Mouse (Mus musculus): ENCODE measurements at regions not wholly inside any gene's neighbourhood (a gene's known extent, or its start where the extent isn't known, plus 50 kb on each side); places are given as distances from the start of the nearest gene placed in this dataset.

DNA sequence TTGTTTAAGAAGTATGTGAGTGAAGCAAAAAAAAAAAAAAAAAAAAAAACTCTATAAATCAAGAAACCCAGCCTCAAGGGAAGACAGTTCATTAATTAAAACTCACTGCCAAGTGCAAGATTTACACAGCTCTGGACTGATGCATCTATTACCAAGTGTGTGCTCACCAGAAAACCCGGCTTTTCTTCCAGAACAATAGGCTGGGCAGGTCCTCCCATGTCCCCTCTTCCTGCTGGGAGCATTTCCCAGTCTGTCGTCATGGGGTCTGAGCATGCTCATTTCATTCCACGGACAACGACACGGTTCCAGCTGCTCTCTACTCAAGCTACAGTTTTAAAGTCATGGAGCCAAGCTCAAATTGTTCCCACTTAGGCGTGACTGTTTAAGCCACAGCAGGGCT lies 183.6 kb upstream of the Arid2 start:
- Histone ChIP-seq H3K4me2 (replicated peaks; ENCODE audit: low read depth, low read length, severe bottlenecking) (no peak overlapping the region), H3K9ac (ENCODE audit: low read depth, low read length, severe bottlenecking) (no peak overlapping the region), H3K4me1 (ENCODE audit: control insufficient read depth, insufficient read depth, low read length) (no peaks in the 10 kb centered on the region), H3K4me3 (replicated peaks; ENCODE audit: low read length) (no peak overlapping the region), H3K36me3 (ENCODE audit: control insufficient read depth, insufficient read depth, low read length) (no peaks in the 10 kb centered on the region), H3K9me3 (ENCODE audit: control insufficient read depth, low read length) (no peaks in the 10 kb centered on the region), H3K27me3 (ENCODE audit: control insufficient read depth, insufficient read depth, low read length) (no peaks in the 10 kb centered on the region), H3K27ac (replicated peaks; ENCODE audit: low read depth, low read length) (no peak overlapping the region)
- no peak for ATAC-seq (ENCODE audit: low FRiP score, low read depth)
- TF ChIP-seq POLR2A (IDR thresholded peaks at IDR 0.05; ENCODE audit: borderline replicate concordance, extremely low read depth, insufficient read depth, insufficient read length), result no peak
- WGBS, result 29% methylated on average over 6 of the region's 6 CpGs
- DNase-seq (ENCODE audit: low spot score), result peak; percentile 25

DNA sequence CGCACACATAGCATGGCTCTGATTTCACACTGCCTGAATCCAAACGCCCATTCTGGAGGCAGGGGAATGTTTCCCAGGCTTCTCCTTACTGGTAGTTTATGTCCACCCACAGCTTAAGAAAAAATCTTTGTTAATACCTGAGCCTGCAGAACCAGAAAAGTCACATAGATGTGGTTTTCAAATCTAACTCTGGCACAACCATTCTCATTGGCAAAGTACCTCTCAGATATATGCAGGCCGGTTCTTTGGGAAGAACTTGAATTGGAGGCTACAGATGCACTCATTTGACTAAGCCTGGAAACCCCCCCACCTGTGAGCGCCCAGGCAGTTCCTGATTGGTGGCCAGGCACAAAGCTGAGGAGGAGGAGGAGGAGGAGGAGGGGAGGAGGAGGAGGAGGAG lies 179.8 kb upstream of the Arid2 start:
- ATAC-seq (ENCODE audit: low FRiP score, low read depth), result no peak
- 54% methylated on average over 4 of the region's 4 CpGs for WGBS

DNA sequence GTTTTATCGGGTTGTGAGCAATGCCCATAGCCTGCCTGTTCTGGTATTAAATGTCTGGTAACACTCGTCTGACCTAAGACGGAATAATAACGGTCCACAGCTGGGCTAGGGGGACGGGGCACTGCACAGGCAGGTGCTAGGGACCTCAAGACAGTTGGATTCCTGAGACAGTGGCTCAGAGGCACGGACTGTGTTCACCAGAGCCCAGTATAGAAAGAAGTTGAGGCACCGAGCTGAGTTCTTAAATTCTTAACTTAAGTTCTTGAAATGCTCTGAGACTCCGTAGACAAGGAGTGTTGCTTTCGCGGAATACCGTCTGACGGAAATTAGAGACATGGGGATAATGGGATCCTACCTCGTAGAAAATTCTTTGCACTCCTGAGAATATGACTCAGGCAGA lies 174.2 kb upstream of the Arid2 start:
- H3K4me2 ChIP-seq (replicated peaks; ENCODE audit: low read depth, low read length, severe bottlenecking), result 0 out of 2 replicates have a peak overlapping the region, but pooled peaks have one; percentile 23
- H3K4me1 ChIP-seq (ENCODE audit: control insufficient read depth, insufficient read depth, low read length), result peaks cover 14% of the 10 kb centered on the region
- TF ChIP-seq POLR2A (IDR thresholded peaks at IDR 0.05; ENCODE audit: borderline replicate concordance, extremely low read depth, insufficient read depth, insufficient read length), result no peak
- no peak overlapping the region for H3K4me3 ChIP-seq (replicated peaks; ENCODE audit: low read length)
- H3K27ac ChIP-seq (replicated peaks; ENCODE audit: low read depth, low read length), result no peak overlapping the region
- no peaks in the 10 kb centered on the region for H3K27me3 ChIP-seq (ENCODE audit: control insufficient read depth, insufficient read depth, low read length)
- H3K36me3 ChIP-seq (ENCODE audit: control insufficient read depth, insufficient read depth, low read length), result no peaks in the 10 kb centered on the region
- ATAC-seq (ENCODE audit: low FRiP score, low read depth), result peak; percentile 60
- DNase-seq (ENCODE audit: low spot score), result no peak
- H3K9ac ChIP-seq (ENCODE audit: low read depth, low read length, severe bottlenecking), result no peak overlapping the region
- 0 out of 2 replicates have a peak, but pooled peaks cover 4% of the 10 kb centered on the region for H3K9me3 ChIP-seq (ENCODE audit: control insufficient read depth, low read length)
- WGBS, result 53% methylated on average over 13 of the region's 13 CpGs

More for the DNA sequence above, 179.8 kb upstream of the Arid2 start:
- Histone ChIP-seq H3K4me3 (replicated peaks; ENCODE audit: low read length) (no peak overlapping the region), H3K9me3 (ENCODE audit: control insufficient read depth, low read length) (0 out of 2 replicates have a peak, but pooled peaks cover 4% of the 10 kb centered on the region), H3K36me3 (ENCODE audit: control insufficient read depth, insufficient read depth, low read length) (no peaks in the 10 kb centered on the region), H3K9ac (ENCODE audit: low read depth, low read length, severe bottlenecking) (no peak overlapping the region), H3K4me1 (ENCODE audit: control insufficient read depth, insufficient read depth, low read length) (no peaks in the 10 kb centered on the region), H3K27me3 (ENCODE audit: control insufficient read depth, insufficient read depth, low read length) (no peaks in the 10 kb centered on the region), H3K27ac (replicated peaks; ENCODE audit: low read depth, low read length) (no peak overlapping the region), H3K4me2 (replicated peaks; ENCODE audit: low read depth, low read length, severe bottlenecking) (no peak overlapping the region)
- no peak for TF ChIP-seq POLR2A (IDR thresholded peaks at IDR 0.05; ENCODE audit: borderline replicate concordance, extremely low read depth, insufficient read depth, insufficient read length)
- DNase-seq (ENCODE audit: low spot score), result no peak

DNA sequence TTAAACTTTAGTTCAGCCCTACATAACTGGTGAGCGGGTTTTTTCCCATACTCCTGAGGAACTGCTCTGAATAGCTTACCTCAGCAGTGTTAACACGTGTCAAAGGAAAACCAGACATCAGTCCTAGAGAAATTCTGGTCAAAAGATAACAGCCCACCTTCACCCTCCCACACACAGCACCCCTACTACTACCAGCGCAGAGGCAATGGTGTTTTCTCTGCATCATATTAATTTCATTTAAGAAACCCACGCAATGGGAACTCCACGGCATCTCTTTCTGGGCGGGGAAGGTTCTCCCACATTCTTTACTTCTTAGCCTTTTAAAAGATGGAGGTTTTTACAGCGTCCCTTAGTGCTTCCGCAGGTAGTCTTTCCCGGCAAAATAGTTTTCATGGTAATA lies 172.7 kb upstream of the Arid2 start:
- Histone ChIP-seq H3K4me3 (replicated peaks; ENCODE audit: low read length) (no peak overlapping the region), H3K9me3 (ENCODE audit: control insufficient read depth, low read length) (0 out of 2 replicates have a peak, but pooled peaks cover 2% of the 10 kb centered on the region), H3K4me1 (ENCODE audit: control insufficient read depth, insufficient read depth, low read length) (peaks cover 14% of the 10 kb centered on the region), H3K4me2 (replicated peaks; ENCODE audit: low read depth, low read length, severe bottlenecking) (peak overlapping the region; percentile 23; the same call in 1 of the 2 replicates), H3K27me3 (ENCODE audit: control insufficient read depth, insufficient read depth, low read length) (no peaks in the 10 kb centered on the region), H3K36me3 (ENCODE audit: control insufficient read depth, insufficient read depth, low read length) (no peaks in the 10 kb centered on the region), H3K27ac (replicated peaks; ENCODE audit: low read depth, low read length) (no peak overlapping the region), H3K9ac (ENCODE audit: low read depth, low read length, severe bottlenecking) (no peak overlapping the region)
- ATAC-seq (ENCODE audit: low FRiP score, low read depth) (no peak), DNase-seq (ENCODE audit: low spot score) (no peak)
- no peak for TF ChIP-seq POLR2A (IDR thresholded peaks at IDR 0.05; ENCODE audit: borderline replicate concordance, extremely low read depth, insufficient read depth, insufficient read length)
- WGBS, result 65% methylated on average over 9 of the region's 9 CpGs

DNA sequence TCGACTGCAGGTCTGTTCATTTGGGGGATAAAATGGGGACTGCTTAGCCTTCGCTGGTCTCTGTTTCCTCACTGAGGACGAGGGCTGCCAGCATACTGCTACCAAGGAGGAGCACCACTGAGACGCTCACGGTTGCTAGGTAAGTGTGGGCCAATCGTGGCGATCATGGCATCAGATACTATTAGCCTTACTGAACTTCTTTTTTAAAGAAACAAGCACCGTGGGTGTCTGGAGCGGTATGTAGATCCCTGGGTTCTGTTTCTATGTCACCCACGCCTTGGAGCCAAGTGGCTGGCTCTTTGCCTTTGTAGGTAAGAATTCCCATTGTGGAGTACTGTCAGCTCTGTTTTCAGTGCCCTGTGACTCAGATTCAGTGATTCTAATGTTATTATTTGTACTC lies 172.1 kb upstream of the Arid2 start:
- WGBS, result 50% methylated on average over 10 of the region's 10 CpGs
- Histone ChIP-seq H3K4me2 (replicated peaks; ENCODE audit: low read depth, low read length, severe bottlenecking) (no peak overlapping the region), H3K4me1 (ENCODE audit: control insufficient read depth, insufficient read depth, low read length) (peaks cover 14% of the 10 kb centered on the region), H3K9me3 (ENCODE audit: control insufficient read depth, low read length) (no peaks in the 10 kb centered on the region), H3K27ac (replicated peaks; ENCODE audit: low read depth, low read length) (no peak overlapping the region), H3K4me3 (replicated peaks; ENCODE audit: low read length) (no peak overlapping the region), H3K9ac (ENCODE audit: low read depth, low read length, severe bottlenecking) (no peak overlapping the region), H3K36me3 (ENCODE audit: control insufficient read depth, insufficient read depth, low read length) (no peaks in the 10 kb centered on the region), H3K27me3 (ENCODE audit: control insufficient read depth, insufficient read depth, low read length) (no peaks in the 10 kb centered on the region)
- TF ChIP-seq POLR2A (IDR thresholded peaks at IDR 0.05; ENCODE audit: borderline replicate concordance, extremely low read depth, insufficient read depth, insufficient read length), result no peak
- DNase-seq (ENCODE audit: low spot score) (no peak), ATAC-seq (ENCODE audit: low FRiP score, low read depth) (no peak)

DNA sequence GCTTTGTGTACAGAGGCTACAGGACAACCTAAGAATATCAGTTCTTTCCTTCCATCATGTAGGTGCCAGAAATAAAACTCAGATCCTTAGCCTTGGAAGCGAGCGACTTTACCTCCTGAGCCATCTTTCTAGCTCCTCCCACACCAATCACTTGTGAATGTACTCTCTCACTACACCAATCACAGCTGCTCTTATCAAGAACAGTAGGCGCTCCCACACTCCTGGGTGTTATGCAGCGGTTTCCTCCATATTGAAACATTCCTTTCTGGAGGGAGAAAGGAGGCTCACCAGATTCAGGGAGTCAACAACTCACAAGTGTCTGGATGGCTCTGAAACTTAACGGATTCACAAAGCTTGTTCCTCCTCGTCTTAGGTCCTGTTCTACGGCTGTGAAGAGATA lies 168.1 kb upstream of the Arid2 start:
- no peaks in the 10 kb centered on the region for H3K9me3 ChIP-seq (ENCODE audit: control insufficient read depth, low read length)
- ATAC-seq (ENCODE audit: low FRiP score, low read depth) (no peak), DNase-seq (ENCODE audit: low spot score) (no peak)
- H3K27me3 ChIP-seq (ENCODE audit: control insufficient read depth, insufficient read depth, low read length), result no peaks in the 10 kb centered on the region
- H3K9ac ChIP-seq (ENCODE audit: low read depth, low read length, severe bottlenecking), result no peak overlapping the region
- H3K4me2 ChIP-seq (replicated peaks; ENCODE audit: low read depth, low read length, severe bottlenecking), result no peak overlapping the region
- H3K36me3 ChIP-seq (ENCODE audit: control insufficient read depth, insufficient read depth, low read length), result no peaks in the 10 kb centered on the region
- H3K4me3 ChIP-seq (replicated peaks; ENCODE audit: low read length), result no peak overlapping the region
- WGBS, result 90% methylated on average over 7 of the region's 7 CpGs
- TF ChIP-seq POLR2A (IDR thresholded peaks at IDR 0.05; ENCODE audit: borderline replicate concordance, extremely low read depth, insufficient read depth, insufficient read length), result no peak
- H3K4me1 ChIP-seq (ENCODE audit: control insufficient read depth, insufficient read depth, low read length), result peaks cover 9% of the 10 kb centered on the region
- H3K27ac ChIP-seq (replicated peaks; ENCODE audit: low read depth, low read length), result no peak overlapping the region
